Mouse (Mus musculus) forebrain, embryonic 10.5 days (tissue): Measurements from ENCODE around the gene Gata1. TPM values are rescaled to one million over a fixed set of nuclear protein-coding genes. Genes with fewer than 3 reads are reported as not detected.
"Not testable (repeated sequence)": the region's sequence is repeated elsewhere in the genome, so short reads cannot be mapped to it uniquely, and the experiment has no call there.

Experiments used
- DNase-seq: peaks from one replicate; pipeline ENCODE4 v3.0.0-alpha.2; 2017; ENCODE audit warnings: low spot score; ENCODE audit errors: extremely low spot score
- H3K27ac ChIP-seq: fragments of 300-500 bp; sonication (generic); 2 replicates; pipeline ENCODE4 v1.5.1; 2016; ENCODE audit warnings: mild to moderate bottlenecking
- H3K27me3 ChIP-seq: fragments of 300-500 bp; sonication (generic); 2 replicates; pipeline ENCODE4 v1.6.1; 2016; ENCODE audit warnings: mild to moderate bottlenecking; ENCODE audit not compliant: poor library complexity, severe bottlenecking
- H3K36me3 ChIP-seq: fragments of 300-500 bp; sonication (generic); replicated peaks from 2 replicates; pipeline ENCODE4 v1.6.1; 2016; ENCODE audit warnings: mild to moderate bottlenecking, moderate library complexity
- H3K4me1 ChIP-seq: fragments of 300-500 bp; sonication (generic); 2 replicates; pipeline ENCODE4 v1.6.1; 2016
- H3K4me3 ChIP-seq: fragments of 300-500 bp; sonication (generic); 2 replicates; pipeline ENCODE4 v1.5.1; 2016; ENCODE audit warnings: mild to moderate bottlenecking, moderate library complexity
- H3K9me3 ChIP-seq: fragments of 300-500 bp; sonication (generic); 2 replicates; pipeline ENCODE4 v1.6.1; 2016; ENCODE audit warnings: mild to moderate bottlenecking, moderate library complexity
- WGBS: fragments of 180-500 bp; shearing (Covaris S2); methylation state at CpG from one replicate; pipeline ENCODE4 v1.1.7; 2016; 5-methylcytosine and 5-hydroxymethylcytosine counted together
- polyA plus RNA-seq: library from polyadenylated mRNA; unstranded; fragments of >200 nt; fragmentation: Nextera tagmentation; extraction: Ambion mirVana; gene quantifications from 2 replicates; pipeline ENCODE4 v1.2.1, GENCODE M21; 2016

The Gata1 gene
- polyA plus RNA-seq, 1 experiment from 2014 or later = 8.0 TPM

GRCm38 (mm10) chrX:7947900-7948492, 29.9 kb downstream of the Gata1 start:
- H3K4me1 ChIP-seq = peaks cover 17% of the 10 kb centered on the region
- peak overlapping the region; percentile 85 for H3K27ac ChIP-seq
- DNase-seq = peak; percentile 92

GRCm38 (mm10) chrX:7947108-7947899, 30.6 kb downstream of the Gata1 start, which contains the start of gene Hdac6:
Hdac6 (minus strand) TSS chrX:7947889.
- Histone ChIP-seq H3K4me3 (peak within 1 kb of the TSS; percentile 58), H3K27me3 (no peaks in the 10 kb centered on the region), H3K9me3 (peaks cover 5% of the 10 kb centered on the region; the same call in 1 of the 2 replicates), H3K27ac (peak within 1 kb of the TSS; percentile 85), H3K4me1 (peaks cover 17% of the 10 kb centered on the region), H3K36me3 (peaks cover 24% of the 10 kb centered on the region)
- DNase-seq = no peak
- WGBS = 19% methylated on average over 37 of the region's 37 CpGs

More at GRCm38 (mm10) chrX:7947900-7948492, 29.9 kb downstream of the Gata1 start:
- H3K9me3 ChIP-seq = peaks cover 5% of the 10 kb centered on the region; the same call in 1 of the 2 replicates
- WGBS = 15% methylated on average over 38 of the region's 38 CpGs
- no peaks in the 10 kb centered on the region for H3K27me3 ChIP-seq
- H3K4me3 ChIP-seq = peak overlapping the region; percentile 58
- peaks cover 24% of the 10 kb centered on the region for H3K36me3 ChIP-seq

DNA sequence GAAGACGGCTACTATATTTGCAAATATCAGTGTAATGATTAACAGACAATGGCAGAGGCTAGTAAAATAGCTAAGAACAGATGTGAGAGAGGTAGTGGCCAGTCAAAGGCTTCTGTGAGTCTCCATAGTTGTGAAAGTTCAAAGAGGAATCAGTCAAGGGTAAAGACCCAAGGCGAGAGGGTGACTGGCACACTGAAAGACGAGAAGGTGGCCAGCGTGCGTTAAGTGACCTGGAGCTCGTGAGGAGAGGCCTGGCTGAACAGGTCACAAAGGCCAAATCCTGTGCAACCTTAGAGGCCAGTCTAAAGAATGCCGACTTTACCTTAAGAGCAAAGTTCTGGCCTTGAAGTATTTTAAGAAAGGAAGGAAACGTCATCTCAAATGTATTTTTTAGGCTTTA, 32.3 kb downstream of the Gata1 start:
- no peaks in the 10 kb centered on the region for H3K27me3 ChIP-seq
- peaks cover 5% of the 10 kb centered on the region; the same call in 1 of the 2 replicates for H3K9me3 ChIP-seq
- no peak overlapping the region for H3K27ac ChIP-seq
- peaks cover 8% of the 10 kb centered on the region for H3K4me1 ChIP-seq
- WGBS = 71% methylated on average over 8 of the region's 8 CpGs
- no peak for DNase-seq
- peaks cover 38% of the 10 kb centered on the region for H3K36me3 ChIP-seq
- no peak overlapping the region for H3K4me3 ChIP-seq

DNA sequence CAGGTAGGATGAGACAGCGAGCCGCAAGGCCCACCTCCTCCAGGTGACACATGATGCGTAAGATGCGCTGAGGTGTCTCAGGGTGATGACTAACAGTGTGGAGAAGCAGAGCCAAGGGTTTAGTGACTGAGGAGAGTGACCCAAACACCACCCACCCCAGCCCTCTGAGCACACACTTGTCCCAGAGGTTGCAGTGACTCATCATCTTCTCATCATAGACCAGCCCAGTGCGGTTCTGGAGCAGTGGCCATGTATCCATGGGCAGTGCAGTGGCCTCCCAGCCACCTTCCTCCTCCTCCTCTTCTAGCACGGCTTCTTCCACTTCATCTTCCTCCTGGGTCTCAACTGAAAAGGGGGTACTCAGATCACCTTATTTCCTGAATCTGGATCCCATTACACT, 40.2 kb downstream of the Gata1 start:
- H3K36me3 ChIP-seq = peaks cover 88% of the 10 kb centered on the region

GRCm38 (mm10) chrX:7936874-7937273, 41.0 kb downstream of the Gata1 start:
- H3K27me3 ChIP-seq = no peaks in the 10 kb centered on the region
- peaks cover 92% of the 10 kb centered on the region for H3K36me3 ChIP-seq
- H3K4me3 ChIP-seq = no peak overlapping the region
- no peaks in the 10 kb centered on the region; the same call in 1 of the 2 replicates for H3K9me3 ChIP-seq
- no peak overlapping the region for H3K27ac ChIP-seq
- DNase-seq = no peak
- WGBS = 65% methylated on average over 11 of the region's 11 CpGs
- no peaks in the 10 kb centered on the region for H3K4me1 ChIP-seq

More for the DNA sequence above, 40.2 kb downstream of the Gata1 start:
- no peak overlapping the region for H3K27ac ChIP-seq
- no peaks in the 10 kb centered on the region; the same call in 1 of the 2 replicates for H3K9me3 ChIP-seq
- no peak overlapping the region for H3K4me3 ChIP-seq
- no peak for DNase-seq
- 94% methylated on average over 6 of the region's 6 CpGs for WGBS
- H3K27me3 ChIP-seq = no peaks in the 10 kb centered on the region
- H3K4me1 ChIP-seq = no peaks in the 10 kb centered on the region

GRCm38 (mm10) chrX:7928270-7928790, 49.5 kb downstream of the Gata1 start, which contains the start of gene Eras:
Eras (minus strand) TSS chrX:7928607.
- 14% methylated on average over 19 of the region's 19 CpGs for WGBS

GRCm38 (mm10) chrX:7927116-7927515, 50.8 kb downstream of the Gata1 start:
- WGBS = 13% methylated on average over 10 of the region's 10 CpGs
- no peak overlapping the region for H3K27ac ChIP-seq

More at GRCm38 (mm10) chrX:7928270-7928790, 49.5 kb downstream of the Gata1 start, which contains the start of gene Eras:
- H3K4me1 ChIP-seq = 0 out of 2 replicates have a peak, but pooled peaks cover 15% of the 10 kb centered on the region
- no peak within 1 kb of the TSS for H3K27ac ChIP-seq
- peak within 1 kb of the TSS; percentile 19 for H3K4me3 ChIP-seq
- H3K27me3 ChIP-seq = peaks cover 60% of the 10 kb centered on the region
- H3K9me3 ChIP-seq = peaks cover 6% of the 10 kb centered on the region; the same call in 1 of the 2 replicates
- DNase-seq = no peak
- peaks cover 45% of the 10 kb centered on the region for H3K36me3 ChIP-seq

DNA sequence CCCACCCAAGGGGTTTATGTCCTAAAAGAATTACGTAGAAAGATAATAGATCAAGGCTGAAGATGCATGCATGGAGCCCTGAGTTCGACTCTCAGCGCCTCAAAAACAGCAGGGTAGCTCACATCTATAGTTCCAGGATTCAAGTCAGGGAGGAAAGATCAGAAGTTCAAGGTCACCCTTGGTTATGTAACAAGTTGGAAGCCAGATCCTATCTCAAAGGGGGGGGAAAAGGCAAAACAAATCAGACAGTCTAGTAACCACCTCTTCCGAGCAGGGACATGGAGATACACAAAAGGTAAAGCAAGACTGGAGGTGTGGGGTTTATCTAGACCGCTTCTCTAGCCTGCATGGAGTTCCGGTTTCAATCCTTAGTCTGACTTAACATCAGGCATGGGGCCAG, 51.6 kb downstream of the Gata1 start:
- Histone ChIP-seq H3K27ac (no peak overlapping the region), H3K4me3 (no peak overlapping the region), H3K9me3 (peaks cover 6% of the 10 kb centered on the region; the same call in 1 of the 2 replicates), H3K27me3 (peaks cover 80% of the 10 kb centered on the region), H3K4me1 (peaks cover 28% of the 10 kb centered on the region), H3K36me3 (peaks cover 24% of the 10 kb centered on the region)
- DNase-seq = no peak
- WGBS = 78% methylated on average over 6 of the region's 6 CpGs

More at GRCm38 (mm10) chrX:7927116-7927515, 50.8 kb downstream of the Gata1 start:
- peaks cover 24% of the 10 kb centered on the region for H3K4me1 ChIP-seq
- peak; percentile 22 for DNase-seq
- peaks cover 6% of the 10 kb centered on the region; the same call in 1 of the 2 replicates for H3K9me3 ChIP-seq
- peak overlapping the region; percentile 19; the same call in 1 of the 2 replicates for H3K4me3 ChIP-seq
- peaks cover 72% of the 10 kb centered on the region for H3K27me3 ChIP-seq
- H3K36me3 ChIP-seq = peaks cover 33% of the 10 kb centered on the region

GRCm38 (mm10) chrX:7922032-7922431, 55.8 kb downstream of the Gata1 start:
- 19% methylated on average over 48 of the region's 48 CpGs for WGBS
- Histone ChIP-seq H3K36me3 (no peaks in the 10 kb centered on the region), H3K4me3 (peak overlapping the region; percentile 46), H3K4me1 (peaks cover 30% of the 10 kb centered on the region), H3K27me3 (peaks cover 75% of the 10 kb centered on the region), H3K27ac (peak overlapping the region; percentile 40; the same call in 1 of the 2 replicates), H3K9me3 (no peaks in the 10 kb centered on the region)
- peak; percentile 27 for DNase-seq

GRCm38 (mm10) chrX:7919601-7920383, 58.1 kb downstream of the Gata1 start, which contains the start of gene Pcsk1n:
Pcsk1n (plus strand) TSS chrX:7919822.
- Histone ChIP-seq H3K27ac (peak within 1 kb of the TSS; percentile 73), H3K27me3 (peaks cover 53% of the 10 kb centered on the region)
- 10% methylated on average over 40 of the region's 40 CpGs for WGBS

DNA sequence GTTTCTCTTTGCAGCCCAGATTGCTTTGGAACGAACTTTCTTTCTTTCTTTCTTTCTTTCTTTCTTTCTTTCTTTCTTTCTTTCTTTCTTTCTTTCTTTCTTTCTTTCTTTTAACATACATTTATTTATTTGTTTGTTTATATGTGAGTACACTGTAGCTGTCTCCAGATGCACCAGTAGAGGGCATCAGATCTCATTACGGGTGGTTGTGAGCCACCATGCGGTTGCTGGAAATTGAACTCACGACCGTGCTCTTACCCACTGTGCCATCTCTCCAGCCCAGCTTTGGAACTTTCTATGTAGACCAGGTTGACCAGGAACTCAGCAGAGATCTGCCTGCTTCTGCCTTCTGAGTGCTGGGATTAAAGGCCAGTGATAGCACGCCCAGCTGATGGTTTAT, 59.9 kb downstream of the Gata1 start:
- H3K4me3 ChIP-seq, H3K36me3 ChIP-seq, H3K9me3 ChIP-seq, H3K27ac ChIP-seq, DNase-seq: not testable (repeated sequence)
- Histone ChIP-seq H3K27me3 (peaks cover 34% of the 10 kb centered on the region), H3K4me1 (peaks cover 29% of the 10 kb centered on the region)
- WGBS = 75% methylated on average over 6 of the region's 6 CpGs

More at GRCm38 (mm10) chrX:7919601-7920383, 58.1 kb downstream of the Gata1 start, which contains the start of gene Pcsk1n:
- peak within 1 kb of the TSS; percentile 51 for H3K4me3 ChIP-seq
- H3K4me1 ChIP-seq = peaks cover 30% of the 10 kb centered on the region
- peak; percentile 51 for DNase-seq
- H3K9me3 ChIP-seq = no peaks in the 10 kb centered on the region
- H3K36me3 ChIP-seq = no peaks in the 10 kb centered on the region

DNA sequence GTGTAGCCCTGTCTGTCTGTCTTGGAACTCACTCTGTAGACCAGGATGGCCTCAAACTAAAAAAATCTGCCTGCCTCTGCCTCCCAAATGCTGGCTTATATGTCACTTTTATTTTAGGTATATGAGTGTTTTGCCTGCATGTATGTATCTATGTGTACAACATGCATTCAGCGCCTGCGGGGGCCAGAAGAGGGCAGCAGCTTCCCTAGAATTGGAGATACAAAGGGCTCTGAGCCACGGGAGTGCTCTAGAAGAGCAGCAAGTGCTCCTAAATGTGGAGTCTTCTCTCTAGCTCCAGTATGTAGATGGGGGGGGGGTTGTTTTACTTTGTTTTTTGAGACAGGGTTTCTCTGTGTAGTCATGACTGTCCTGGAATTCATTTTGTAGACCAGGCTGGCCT, 62.2 kb downstream of the Gata1 start:
- DNase-seq, H3K27ac ChIP-seq, H3K9me3 ChIP-seq, H3K36me3 ChIP-seq, H3K4me3 ChIP-seq: not testable (repeated sequence)
- H3K27me3 ChIP-seq = peaks cover 11% of the 10 kb centered on the region
- WGBS = 29% methylated on average over 3 of the region's 3 CpGs
- peaks cover 15% of the 10 kb centered on the region for H3K4me1 ChIP-seq
